Mouse (Mus musculus): ENCODE results near the gene Mmrn2.
"Not testable (repeated sequence)": the region's sequence is repeated elsewhere in the genome, so short reads cannot be mapped to it uniquely, and the experiment has no call there.

Gene Mmrn2

DNA sequence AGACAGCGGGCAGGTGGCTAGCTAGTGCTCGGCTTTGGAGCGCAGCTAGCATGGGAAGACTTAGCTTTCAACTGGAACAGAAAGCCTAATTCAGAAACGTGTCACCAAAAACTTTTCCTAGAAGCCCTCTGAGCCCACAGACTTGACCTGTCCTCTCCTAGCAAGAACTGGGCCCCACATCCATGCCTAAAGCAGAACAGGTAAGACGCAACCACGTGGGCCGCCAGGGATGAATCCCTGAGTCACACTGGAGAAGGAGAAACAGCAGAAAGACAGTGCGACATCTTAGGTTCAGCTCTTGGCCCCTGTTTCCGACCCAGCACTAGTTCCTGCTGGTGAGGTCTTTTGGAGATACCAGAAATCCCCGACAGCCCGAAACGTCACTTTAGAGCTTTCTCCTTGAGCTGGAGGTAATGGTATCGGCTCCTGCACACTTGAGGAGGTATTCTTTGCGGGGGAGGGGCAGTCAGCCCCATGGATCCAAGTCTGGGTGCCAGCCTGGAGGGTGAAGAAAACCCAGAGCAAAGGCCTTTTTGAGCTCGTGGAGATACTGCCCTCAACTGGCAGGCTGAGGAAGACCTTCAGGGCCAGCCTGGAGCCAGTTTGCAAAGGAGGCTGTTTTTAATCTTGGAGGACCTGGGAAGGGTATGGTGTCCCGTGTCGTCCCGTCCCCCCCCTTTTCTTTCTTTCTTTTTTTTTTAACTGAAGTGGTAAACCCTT lies 12.4 kb upstream of the Mmrn2 start:
- DNase-seq (ENCODE audit: low spot score): peak; percentile 64

DNA sequence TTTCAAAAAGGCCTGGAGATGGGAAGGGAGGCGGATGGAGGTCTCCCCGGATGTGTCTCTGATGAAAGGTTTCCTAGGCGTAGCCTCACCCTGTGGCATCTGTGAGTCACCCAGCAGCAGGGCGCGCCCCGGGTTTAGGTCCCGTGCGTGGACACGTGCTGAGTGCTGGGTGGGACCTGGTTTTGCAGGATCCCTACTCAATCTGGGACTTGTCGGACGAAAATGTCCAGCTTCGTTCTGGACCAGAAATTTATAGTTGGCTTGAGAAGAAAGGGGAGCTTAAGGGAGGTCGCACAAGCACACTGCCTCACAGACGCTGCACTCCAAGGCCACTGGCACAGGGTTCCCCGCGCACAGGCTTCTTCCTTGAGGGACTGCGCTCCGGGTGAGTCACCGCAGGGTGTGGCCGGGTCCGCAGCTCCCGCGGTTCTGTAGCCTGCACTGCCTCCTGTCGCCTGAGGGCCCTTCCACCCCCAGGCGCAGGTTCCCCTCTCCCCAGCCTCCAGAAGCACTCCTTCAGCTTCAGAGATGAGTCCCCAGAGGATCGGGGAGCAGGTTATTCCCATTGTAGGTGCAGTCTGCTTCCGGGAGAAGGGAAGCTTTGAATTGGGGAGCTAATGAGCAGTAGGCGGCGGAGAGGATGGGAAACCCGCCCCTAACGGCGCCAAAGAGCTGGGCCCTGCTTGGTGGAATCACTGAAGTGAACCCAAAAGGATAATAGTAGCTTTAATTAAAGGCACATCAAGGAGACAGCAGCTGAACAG lies 11.6 kb upstream of the Mmrn2 start:
- peak; percentile 90 for DNase-seq (ENCODE audit: low spot score)

DNA sequence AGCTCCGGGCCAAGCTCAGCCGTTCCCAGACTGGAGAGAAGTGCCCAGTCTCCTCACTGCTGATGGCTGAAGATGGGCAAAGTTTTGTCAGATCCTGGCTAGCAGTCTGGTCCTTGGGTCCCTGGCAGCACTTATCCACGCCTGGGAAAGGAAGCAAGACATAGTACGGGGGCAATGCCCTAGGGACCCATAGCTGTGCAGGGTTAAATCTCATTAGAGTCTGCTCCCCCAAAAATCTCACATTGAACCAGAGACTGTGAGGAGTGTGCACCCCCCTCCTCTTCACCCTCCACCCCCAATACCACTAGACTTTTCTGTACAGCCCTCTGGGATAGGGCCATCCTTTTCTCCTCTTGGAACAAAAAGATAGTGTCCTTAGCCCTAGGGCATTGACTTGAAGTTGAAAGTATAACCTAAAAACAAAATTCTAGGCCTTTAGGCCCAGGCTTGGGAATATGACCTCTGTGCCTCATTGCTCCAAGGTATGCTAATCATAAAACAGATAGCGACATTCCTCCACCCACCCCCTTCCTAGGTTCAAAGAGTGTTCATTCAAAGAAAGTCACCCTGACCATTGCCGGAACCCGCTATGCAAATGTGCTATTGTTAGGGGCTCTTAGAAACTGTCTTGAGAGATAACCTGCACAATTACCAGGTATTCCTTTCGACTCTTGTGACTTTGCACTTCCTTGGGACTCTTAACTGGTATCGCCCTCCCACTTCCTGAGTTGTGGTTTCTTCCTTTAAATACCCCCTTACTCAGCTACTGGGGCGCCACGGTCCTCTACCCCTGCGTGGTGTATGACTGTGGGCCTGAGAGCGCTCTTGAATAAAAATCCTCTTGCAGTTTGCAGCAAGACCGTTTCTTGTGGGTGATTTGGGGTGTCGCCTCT lies 10.8 kb upstream of the Mmrn2 start:
- not testable (repeated sequence) for DNase-seq (ENCODE audit: low spot score)

DNA sequence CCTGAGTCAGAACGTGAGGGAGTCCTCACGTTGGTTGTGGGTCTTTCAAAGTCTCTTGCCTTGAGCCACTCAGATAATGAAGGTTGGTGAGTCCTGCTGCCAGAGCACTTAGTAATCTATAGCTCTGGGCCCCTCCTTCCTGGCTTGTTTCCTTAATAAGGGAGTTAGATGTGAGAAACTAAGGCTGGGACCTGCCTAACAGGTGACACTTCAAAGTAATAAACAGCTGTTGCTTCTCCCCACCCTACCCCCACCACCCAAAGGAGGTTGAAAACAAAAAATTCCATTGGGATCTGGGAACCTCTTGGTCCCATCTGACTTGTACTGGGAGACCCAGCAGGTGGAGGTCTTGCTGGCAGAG lies 10.1 kb upstream of the Mmrn2 start:
- DNase-seq (ENCODE audit: low spot score): no peak

DNA sequence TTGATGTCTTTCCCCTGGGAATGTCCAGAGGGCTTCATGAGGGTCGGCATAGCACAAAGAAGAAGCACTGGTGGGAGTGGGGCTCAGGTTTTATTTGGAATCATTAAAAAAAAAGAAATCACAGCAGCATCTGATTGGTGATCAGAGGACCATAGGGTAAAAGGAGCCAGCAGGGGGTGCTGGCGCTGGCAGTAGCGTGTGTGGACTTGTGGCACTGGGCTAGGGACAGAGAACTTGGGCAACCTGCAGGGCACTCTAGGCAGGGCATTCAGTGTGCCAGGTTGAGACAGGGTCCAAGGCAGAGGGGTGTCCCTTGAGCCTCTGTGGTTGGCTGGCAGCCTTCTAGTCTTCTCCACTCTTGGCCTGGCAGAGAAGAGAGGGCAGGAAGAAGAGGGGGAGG lies 5.1 kb upstream of the Mmrn2 start:
- no peak for DNase-seq (ENCODE audit: low spot score)

DNA sequence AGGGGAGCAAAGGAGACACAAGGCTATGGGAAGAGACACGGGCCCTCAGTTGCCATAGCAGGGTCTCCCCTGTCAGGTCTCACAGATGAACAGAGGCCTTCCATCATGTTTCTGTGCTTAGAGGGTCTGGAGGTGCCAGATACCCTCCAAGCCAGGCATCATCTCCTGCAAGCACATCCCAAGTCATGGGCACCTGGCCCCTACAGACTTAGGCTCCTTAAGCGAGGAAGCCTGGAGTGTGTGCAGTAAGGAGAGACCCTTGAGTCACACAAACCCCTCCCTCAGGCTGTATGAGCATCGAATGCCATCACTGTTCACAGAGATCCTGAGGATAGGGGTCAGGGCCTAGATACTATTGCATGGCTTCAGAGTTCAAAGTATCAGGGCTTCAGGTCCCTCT lies 4.3 kb upstream of the Mmrn2 start:
- DNase-seq (ENCODE audit: low spot score): no peak

DNA sequence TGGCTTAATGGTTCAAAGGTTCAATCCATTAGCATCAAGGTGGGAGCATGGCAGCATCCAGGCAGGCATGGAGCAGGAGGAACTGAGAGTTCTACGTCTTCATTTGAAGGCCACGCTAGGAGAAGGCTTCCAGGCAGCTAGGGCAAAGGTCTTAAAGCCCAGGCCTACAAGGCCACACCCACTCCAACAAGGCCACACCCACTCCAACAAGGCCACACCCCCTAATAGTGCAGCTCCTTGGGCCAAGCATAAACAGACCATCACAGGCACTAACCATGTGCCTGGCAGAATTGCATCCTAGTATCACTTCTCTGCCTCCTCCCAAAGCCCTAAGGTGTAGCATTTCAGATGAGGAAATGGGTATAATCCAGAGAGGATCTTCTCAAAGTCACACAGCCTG lies 3.5 kb upstream of the Mmrn2 start:
- DNase-seq (ENCODE audit: low spot score): no peak

DNA sequence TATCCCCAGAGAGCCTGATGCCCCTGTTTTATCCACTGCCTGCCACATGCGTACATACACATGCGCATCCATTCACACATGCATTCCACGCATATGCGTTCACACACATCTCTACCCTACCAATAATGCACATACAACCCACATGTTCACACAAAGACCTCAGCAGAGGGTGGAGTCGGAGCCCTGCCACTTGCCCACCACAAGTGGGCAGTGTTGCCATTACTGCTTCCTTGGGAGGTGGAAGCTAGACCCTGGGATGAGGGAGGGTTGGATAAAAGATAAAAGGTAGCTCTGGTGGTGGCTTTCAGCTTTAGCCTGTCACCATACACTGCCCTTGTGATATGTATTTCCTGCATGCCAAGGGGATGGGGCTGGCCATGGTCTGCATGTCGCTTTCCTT lies 2.6 kb upstream of the Mmrn2 start:
- DNase-seq (ENCODE audit: low spot score): peak; percentile 63

DNA sequence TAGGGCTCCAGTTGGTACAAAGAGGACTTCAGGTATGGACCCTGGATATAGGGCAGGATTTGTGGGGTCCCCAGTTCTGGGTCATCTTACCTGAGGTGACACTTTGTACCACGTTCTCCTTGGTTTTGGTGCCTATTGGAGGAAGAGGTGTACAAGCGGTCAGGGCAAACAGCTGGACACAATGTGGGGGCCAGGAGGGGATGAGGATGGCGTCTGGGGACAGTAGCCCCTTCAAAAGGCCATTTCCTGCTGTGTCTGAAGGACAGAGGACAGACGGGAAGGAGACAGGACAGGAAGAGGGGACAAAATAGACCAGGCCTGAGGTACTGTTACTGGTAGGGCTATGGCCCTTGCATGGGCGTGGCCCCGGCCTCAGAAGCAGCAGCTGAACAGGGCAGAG lies 1.7 kb upstream of the Mmrn2 start:
- no peak for DNase-seq (ENCODE audit: low spot score)

DNA sequence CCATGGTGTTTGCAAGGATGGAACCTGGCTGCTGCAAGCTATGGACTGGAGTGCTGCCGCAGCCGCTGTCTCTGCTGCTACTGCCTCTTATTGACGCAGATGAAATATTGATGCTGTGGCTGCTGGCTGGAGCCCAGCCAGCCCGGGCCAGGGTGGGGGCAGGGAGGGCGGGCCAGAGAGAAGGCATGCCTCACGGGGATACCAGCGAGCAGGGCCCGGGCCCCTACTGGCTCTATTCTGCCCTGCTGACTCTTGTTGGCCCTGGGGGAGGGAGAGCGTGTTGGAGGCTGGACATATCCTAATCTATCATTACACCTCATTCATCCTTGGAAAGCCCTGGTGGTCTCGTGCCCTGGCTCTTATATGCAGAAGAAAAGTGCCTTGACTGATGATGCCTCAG lies 688 bp upstream of the Mmrn2 start, which contains the start of gene Sncg:
TSS of gene Sncg (minus strand) at position 213 of the 400 bp plus-strand sequence.
- DNase-seq (ENCODE audit: low spot score): no peak

DNA sequence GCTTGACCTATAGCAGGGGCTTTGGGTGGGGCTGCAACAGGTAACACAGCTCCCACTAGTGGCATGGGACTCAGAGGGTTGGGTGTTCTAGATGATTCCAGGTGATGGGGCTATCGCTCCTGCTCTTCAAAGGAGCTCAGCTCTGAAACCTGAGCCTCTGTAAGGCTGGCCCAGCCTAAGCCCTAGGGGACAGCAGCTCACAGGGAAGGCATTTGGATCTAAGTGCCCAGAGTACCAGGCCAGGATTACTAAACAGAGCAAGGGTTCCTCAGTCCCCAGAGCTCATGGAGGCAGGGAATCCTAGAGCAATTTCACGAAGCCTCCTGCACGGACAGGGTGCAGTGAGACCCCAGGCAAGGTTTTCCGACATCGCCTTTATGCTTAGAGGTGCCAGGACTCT lies 676 bp downstream of the Mmrn2 start:
- no peak for DNase-seq (ENCODE audit: low spot score)

DNA sequence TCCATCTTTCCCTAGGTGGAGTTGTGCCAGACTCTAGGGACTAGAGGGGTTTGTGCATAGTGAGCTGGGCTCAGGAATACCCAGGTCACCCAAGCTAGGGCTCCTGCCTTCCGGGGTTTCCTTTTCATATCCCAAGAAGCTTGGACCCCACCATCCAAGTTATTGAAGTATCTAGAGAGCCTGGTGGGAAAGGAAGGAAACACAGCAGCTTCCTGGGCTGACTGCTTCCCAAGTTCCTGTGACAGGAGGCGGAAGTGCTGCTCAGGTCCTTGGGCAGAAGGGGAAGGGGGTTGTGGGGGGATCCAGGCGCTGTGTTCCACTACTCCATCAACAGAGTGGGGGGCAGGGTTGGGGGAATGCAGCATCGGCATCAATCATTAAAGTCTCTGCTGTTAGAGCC lies 1.9 kb downstream of the Mmrn2 start:
- no peak for DNase-seq (ENCODE audit: low spot score)

DNA sequence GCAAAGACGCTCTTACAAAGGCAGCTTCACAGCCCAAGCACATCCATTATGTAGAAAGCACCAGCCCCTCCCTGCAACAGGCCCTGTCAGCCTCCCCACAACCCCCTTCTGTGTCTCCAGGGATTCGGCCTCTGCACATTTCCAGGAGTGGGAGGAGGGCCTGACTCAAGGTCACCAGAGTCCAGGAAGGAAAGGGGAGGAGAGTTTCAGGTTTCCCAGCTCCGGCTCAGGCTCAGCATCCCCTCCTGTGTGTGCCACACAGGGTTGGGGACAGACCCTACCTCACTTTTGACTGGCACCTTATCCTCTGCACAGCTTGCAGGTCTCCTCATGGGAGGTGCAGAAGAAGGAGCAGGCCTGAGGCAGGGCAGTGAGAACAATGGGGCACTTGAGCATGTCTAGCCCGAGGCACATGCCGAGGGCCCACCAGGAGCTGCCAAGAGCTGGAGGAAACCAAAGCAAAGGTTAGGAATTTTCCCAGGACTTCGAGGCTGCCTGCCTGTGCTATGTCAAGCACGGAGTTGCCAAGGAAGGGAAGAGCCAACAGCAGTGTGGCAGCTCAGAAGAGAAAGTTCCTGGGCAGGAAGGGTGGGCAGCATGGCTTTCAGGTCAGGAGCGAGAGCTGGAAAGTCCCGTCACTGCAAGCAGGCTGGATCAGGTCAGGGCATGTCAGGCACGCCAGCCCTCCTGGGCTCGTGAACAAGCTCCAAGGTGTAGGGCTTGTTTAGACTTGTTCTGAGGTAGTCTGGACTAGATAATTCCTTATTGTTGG lies 3.5 kb downstream of the Mmrn2 start:
- DNase-seq (ENCODE audit: low spot score): peak; percentile 42

DNA sequence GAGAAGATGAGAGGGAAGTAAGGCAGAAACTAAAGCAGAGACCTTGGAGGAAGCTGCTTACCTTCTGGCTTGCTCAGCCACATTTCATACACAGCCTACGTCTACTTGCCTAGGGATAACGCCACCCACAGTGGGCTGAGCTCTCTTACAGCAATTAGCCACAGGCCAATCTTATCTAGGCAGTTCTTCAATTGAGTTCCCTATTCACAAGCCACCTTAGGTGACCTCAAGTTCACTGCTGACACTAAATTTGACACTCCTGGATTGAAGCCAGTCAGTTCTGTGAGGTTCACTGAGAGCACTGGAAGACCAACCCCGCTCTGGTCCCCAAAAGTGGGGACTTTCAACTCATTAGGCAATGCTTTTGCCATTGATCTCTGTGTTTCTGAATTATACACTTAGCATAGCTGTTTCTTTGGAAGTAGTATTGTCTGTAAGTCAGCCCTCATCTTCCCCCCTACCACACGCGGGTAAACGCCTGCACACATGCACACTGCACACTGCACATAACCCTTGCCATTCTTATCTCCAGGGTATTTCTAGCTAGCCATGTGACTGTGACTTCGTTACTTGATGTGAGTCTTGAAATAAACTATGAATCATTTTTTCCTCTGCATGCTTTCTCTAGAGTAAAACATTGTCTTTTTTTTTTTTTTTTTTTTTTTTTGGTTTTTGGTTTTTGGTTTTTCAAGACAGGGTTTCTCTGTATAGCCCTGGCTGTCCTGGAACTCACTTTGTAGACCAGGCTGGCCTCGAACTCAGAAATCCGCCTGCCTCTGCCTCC lies 7.8 kb downstream of the Mmrn2 start:
- DNase-seq (ENCODE audit: low spot score): no peak

DNA sequence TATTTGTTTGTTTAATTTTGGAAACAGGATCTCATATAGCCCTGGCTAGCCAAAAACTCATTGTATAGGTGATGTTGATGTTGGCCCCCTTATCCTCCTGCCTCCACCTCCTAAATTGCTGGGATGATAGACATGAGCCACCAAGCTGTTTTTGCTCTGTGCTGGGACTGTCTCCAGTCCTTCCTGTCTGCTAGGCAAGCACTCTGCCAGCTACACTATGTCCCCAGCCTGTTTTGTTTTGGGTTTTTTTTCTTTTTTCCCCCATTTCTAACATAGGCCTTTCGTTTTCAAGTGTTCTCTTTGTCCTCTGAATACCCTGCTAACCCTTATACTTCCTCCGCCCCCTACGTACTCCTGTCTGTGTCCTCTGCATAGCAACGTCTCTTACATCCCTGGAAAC lies 18.0 kb downstream of the Mmrn2 start:
- no peak for DNase-seq (ENCODE audit: low spot score)

DNA sequence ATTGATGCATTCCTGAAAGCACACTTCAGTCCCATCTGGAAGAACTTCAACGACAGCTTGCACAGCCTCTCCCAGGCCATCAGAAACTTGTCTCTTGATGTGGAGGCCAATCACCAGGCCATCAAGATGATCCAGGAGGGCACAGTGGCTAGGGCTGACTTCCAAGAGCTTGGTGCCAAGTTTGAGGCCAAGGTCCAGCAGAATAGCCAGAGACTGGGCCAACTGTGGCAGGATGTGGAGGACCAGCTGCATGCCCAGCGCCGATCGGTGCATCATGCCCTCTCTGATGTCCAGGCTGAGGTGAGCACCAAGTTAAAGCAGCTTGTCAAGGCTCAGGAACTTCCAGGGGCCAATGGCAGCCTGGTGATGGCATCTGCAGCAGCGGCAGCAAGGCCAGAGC lies 22.6 kb downstream of the Mmrn2 start:
- DNase-seq (ENCODE audit: low spot score): no peak

DNA sequence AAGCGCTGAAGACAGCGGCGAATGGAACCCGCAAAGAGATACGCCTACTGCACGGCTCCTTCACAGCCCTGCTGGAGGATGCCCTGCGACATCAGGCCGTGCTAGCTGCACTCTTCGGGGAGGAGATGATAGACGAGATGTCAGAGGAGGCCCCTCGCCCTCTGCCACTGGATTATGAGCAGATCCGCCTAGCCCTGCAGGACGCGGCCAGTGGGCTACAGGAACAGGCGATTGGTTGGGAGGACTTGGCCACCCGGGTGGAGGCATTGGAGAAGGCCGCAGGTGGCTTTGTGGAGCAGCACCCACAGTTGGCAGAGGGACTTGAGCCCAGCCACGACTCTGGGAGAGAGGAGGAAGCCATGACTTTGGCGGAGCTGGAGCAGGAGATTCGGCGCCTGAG lies 23.6 kb downstream of the Mmrn2 start:
- DNase-seq (ENCODE audit: low spot score): no peak

DNA sequence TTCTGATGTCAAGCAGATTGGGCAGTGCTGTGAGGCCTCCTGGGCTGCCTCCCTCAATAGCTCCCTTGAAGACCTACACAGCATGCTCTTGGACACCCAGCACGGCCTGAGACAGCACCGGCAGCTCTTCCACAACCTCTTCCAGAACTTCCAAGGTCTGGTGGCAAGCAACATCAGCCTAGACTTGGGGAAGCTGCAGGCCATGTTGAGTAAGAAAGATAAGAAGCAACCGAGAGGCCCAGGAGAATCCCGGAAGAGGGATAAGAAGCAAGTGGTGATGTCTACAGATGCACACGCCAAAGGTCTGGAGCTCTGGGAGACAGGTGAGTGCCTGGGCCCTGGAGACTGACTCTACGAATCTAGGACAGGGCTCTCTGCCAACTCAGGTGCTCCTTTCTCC lies 24.0 kb downstream of the Mmrn2 start:
- no peak for DNase-seq (ENCODE audit: low spot score)

DNA sequence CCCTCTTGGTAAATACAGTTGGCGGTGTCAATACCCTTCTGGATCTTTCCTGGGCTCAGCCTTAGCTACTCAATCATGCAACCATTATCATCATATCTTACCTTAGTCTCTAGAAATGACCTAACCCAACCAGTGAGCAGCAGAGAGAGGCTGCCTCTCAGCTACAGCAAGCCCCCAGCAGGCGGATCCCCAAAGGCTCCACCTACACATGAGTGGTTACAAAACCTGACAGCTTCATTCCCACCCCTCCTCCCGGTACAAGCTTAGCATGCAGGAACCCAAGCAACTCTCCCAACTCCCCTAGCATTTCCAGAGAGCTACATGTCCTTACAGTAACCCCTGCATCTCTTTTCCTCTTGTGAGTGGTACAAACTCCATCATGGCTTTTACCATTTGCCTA lies 24.8 kb downstream of the Mmrn2 start:
- no peak for DNase-seq (ENCODE audit: low spot score)

DNA sequence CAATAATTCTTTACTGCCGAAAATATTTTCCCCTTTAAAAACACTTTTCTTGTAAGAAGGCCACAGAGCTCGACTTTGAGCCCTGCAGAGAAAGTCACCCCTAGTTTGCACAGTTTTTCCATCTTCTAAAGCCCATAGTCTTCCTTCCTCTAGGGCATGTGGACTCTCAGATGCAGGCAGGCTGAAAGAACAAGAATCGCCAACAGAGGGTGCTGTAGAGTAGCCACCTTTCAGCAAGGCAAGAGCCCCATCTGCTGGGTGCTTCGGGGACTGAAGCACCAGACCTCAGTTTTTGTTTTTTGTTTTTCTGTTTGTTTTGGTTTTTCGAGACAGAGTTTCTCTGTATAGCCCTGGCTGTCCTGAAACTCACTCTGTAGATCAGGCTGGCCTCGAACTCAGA lies 25.9 kb downstream of the Mmrn2 start:
- peak; percentile 82 for DNase-seq (ENCODE audit: low spot score)

DNA sequence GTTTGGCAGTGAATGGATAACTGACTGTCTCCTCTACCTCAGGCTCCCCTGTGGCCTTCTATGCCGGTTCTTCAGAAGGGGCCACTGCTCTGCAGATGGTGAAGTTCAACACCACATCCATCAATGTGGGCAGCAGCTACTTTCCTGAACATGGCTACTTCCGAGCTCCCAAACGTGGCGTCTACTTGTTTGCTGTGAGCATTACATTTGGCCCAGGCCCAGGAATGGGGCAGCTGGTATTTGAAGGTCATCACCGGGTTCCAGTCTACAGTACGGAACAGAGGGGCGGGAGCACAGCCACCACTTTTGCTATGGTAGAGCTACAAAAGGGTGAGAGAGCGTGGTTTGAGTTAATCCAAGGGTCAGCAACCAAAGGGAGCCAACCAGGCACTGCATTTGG lies 27.6 kb downstream of the Mmrn2 start:
- DNase-seq (ENCODE audit: low spot score): no peak
